Mouse (Mus musculus): ENCODE data around the gene Heyl. TPM values are rescaled to one million over a fixed set of nuclear protein-coding genes. Genes with fewer than 3 reads are reported as not detected.

Gene Heyl
- 10 to 100 TPM; 11.8 to 18.1 TPM for total RNA-seq (2021)
- long read RNA-seq, experiment 1, full-length matches to known transcripts, result 11 of 17 reads
- long read RNA-seq, experiment 1, partial matches to known transcripts, result 0 of 17 reads
- long read RNA-seq, experiment 1, other reads (novel, unspliced or antisense), result 6 of 17 reads
- long read RNA-seq, experiment 2, full-length matches to known transcripts, result 11 of 16 reads
- long read RNA-seq, experiment 2, partial matches to known transcripts, result 0 of 16 reads
- long read RNA-seq, experiment 2, other reads (novel, unspliced or antisense), result 5 of 16 reads

GRCm38 (mm10) chr4:123233492-123234084 lies at the start of gene Heyl:
Heyl (plus strand) TSS chr4:123233556.
- intact Hi-C loops (cut with DNase I; ENCODE audit: low total_unique reads), result no loop called here

GRCm38 (mm10) chr4:123184816-123185215 lies 48.5 kb upstream of the Heyl start:
- DNase-seq, result no peak
- intact Hi-C loops (cut with DNase I; ENCODE audit: low total_unique reads), result no loop called here

More at GRCm38 (mm10) chr4:123233492-123234084, at the start of gene Heyl:
- DNase-seq, result peak; percentile 74

DNA sequence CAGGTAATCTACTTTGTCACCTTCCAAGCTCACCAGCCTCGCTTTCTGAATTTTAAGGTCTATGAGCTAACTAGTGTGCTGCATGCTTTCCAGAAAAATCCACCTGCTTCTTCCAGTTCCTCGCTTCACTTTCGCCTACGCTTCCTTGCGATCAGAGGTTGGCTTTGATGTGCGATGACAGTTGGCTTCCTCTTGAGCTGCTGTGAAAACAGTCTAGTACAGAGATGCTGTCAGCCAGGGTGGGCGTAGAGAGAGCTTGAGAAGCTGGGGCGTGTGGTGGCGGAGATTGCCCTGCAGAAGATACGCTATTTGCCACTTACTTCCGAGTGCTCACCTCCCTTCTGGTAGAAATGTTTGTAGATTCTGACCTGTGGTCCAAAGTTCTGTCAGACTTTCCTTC lies 41.0 kb upstream of the Heyl start:
- intact Hi-C loops (cut with DNase I; ENCODE audit: low total_unique reads), result no loop called here
- DNase-seq, result no peak

GRCm38 (mm10) chr4:123193791-123194190 lies 39.6 kb upstream of the Heyl start:
- no peak for DNase-seq
- intact Hi-C loops (cut with DNase I; ENCODE audit: low total_unique reads), result no loop called here

DNA sequence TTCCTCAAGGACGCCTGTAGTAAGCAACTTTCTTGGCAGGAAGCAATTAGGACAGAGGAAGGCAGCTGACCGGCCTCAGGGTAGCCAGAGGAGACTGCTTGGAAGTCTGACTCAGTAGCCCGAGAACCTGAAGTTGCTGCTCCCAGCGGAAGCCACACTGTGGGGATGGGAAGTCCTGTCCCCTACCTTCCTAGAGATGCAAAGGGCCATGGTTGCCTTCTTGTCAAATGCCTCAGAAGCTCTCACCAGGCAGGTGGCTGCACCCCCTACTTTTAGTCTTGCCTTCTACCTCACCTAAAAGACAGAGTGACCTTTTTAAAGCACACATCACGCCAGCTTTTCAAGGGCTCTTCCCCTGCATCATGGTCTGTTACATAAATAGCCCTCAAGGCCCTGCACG lies 36.7 kb upstream of the Heyl start:
- DNase-seq, result no peak
- intact Hi-C loops (cut with DNase I; ENCODE audit: low total_unique reads), result no loop called here

- peak; percentile 72 for DNase-seq
- intact Hi-C loops (cut with DNase I; ENCODE audit: low total_unique reads), result loop anchor here (5.0 kb wide), 1 partner anchor 43 kb away; no protein-coding TSS in a partner anchor
Observed at GRCm38 (mm10) chr4:123200771-123201185, 32.6 kb upstream of the Heyl start.

GRCm38 (mm10) chr4:123201186-123202093 lies 31.9 kb upstream of the Heyl start, which contains the start of gene Nt5c1a:
Nt5c1a (plus strand) TSS chr4:123201504.
- intact Hi-C loops (cut with DNase I; ENCODE audit: low total_unique reads), result loop anchor here (5.0 kb wide), 1 partner anchor 44 kb away; no protein-coding TSS in a partner anchor
- peak; percentile 50 for DNase-seq

GRCm38 (mm10) chr4:123202094-123202420 lies 31.3 kb upstream of the Heyl start:
- intact Hi-C loops (cut with DNase I; ENCODE audit: low total_unique reads), result loop anchor here (5.0 kb wide), 1 partner anchor 45 kb away; no protein-coding TSS in a partner anchor
- DNase-seq, result no peak

- no peak for DNase-seq
- intact Hi-C loops (cut with DNase I; ENCODE audit: low total_unique reads), result no loop called here
Observed at GRCm38 (mm10) chr4:123207337-123207736, 26.0 kb upstream of the Heyl start.

DNA sequence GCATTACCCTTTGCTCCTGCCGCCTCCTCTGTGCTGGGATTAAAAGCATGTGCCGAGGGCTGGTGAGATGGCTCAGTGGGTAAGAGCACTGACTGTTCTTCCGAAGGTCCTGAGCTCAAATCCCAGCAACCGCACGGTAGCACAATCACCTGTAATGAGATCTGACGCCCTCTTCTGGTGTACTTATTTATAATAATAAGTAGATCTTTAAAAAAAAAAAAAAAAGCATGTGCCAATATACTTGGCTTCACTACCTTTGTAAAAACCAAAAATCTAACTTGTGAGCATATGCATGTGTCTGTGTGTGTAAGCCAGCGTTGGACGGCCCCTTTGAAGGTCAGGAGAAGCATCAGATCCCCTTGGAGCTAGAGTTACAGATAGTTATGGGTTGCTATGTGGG lies 22.4 kb upstream of the Heyl start:
- intact Hi-C loops (cut with DNase I; ENCODE audit: low total_unique reads), result no loop called here
- no peak for DNase-seq

DNA sequence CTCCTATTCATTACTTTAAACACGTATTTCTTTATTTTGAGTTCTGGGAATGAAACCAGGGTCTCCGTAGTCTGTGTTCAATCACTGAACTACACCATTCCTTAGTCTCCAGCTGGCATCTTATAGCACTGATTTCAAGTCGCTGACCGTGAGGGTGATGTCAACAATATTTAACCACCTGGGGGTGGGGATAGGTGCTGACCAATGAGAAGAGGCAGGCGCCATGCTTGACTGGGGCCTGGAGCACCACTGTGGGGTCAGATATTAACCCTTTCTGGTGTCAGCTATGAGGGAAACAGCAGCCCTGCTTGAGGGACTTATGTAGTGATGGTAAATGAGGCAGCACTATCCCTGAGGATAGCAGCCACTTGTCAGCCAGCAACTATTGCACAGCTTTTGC lies 21.9 kb upstream of the Heyl start:
- no peak for DNase-seq
- intact Hi-C loops (cut with DNase I; ENCODE audit: low total_unique reads), result no loop called here

DNA sequence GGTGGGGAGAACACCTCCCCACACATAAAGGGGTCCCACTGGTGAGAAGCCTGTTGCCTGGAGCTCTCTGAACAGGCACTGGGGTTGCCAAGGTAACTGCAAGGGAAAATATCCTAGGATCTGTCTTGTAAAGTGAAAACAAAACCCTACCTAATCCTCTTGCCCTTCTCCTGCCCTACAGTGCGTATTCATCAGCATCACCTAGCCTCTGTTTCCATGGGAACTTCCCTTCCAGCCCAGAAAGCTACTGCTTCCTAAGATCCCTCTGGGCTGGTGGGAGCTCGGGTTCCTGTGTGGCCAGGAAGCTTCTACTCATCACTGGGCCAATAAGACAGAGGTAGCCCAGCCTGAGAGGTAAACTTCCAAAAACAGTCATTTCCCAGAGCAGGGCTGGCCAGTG lies 21.0 kb upstream of the Heyl start:
- intact Hi-C loops (cut with DNase I; ENCODE audit: low total_unique reads), result no loop called here
- no peak for DNase-seq

- DNase-seq, result no peak
- intact Hi-C loops (cut with DNase I; ENCODE audit: low total_unique reads), result no loop called here
Observed at GRCm38 (mm10) chr4:123213975-123214374, 19.4 kb upstream of the Heyl start.

DNA sequence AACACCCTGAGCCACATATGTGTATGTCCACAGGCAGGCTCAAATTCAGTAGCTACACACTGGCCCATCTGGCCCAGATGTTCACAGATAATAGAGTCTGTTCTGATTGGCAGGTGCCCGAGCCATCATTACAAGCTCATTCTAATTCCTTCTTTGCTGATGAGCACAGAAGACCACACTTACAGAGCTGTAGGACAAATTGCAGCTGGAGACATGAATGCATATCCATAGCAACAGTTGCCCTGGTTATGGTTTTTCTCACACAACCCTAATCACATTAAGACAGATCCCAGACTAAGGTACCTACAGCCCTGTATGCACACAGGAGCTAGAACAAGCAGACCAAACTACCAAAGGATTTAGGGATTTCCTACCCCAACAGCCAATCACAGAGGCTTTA lies 18.0 kb upstream of the Heyl start:
- DNase-seq, result no peak
- intact Hi-C loops (cut with DNase I; ENCODE audit: low total_unique reads), result no loop called here

DNA sequence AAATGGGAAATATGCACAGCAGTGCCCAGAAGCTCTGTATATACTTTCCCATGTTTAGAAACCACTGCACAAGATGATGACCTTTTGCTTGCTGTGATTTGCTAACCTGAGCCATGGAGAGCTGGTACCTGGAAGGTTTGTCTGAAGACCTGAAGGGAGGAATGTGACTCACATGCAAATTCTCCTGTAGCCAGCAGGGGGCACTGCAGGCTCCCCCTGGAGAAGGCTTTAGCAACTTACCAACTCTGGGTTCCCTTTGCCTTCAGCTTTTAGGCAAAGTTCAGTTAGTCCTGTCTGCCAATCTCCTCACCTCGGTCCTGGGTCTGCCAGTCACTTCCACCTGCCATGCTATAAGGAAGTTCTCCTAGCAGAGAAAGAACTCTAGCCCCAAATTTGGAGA lies 16.6 kb upstream of the Heyl start:
- peak; percentile 32 for DNase-seq

DNA sequence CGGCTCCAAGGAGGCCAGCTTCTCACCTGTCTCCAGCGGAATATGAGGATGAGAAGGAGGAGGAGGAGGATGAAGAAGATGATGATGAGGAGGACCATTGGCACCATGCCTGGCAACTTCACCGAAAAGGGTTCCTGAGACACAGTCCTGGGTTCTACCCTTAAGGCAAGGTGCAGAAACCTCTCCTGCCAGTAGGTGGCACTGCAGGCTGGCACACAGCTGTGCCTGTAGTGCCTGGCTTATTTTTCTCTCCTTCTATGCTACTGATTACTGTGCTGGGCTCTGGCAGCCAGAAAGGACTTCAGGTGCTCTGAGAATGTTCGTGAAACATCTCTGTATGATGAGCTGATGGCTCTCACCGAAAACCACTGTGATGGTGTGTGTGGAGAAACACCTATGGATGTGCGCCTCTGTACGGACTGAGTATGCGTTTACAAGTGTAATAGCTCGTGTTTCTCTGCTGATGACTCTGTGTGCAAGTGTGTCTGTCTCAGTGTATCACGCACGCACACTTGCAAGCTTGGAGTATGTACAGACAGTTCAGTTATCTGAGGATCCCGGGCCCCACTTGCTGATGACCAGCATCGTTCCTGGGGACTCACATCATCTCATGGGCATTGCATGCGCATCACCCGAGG lies 13.5 kb upstream of the Heyl start:
- intact Hi-C loops (cut with DNase I; ENCODE audit: low total_unique reads), result loop anchor here (2.0 kb wide), 1 partner anchor 33 kb away; no protein-coding TSS in a partner anchor
- DNase-seq, result peak; percentile 69

More for the DNA sequence above, 16.6 kb upstream of the Heyl start:
- intact Hi-C loops (cut with DNase I; ENCODE audit: low total_unique reads), result no loop called here

DNA sequence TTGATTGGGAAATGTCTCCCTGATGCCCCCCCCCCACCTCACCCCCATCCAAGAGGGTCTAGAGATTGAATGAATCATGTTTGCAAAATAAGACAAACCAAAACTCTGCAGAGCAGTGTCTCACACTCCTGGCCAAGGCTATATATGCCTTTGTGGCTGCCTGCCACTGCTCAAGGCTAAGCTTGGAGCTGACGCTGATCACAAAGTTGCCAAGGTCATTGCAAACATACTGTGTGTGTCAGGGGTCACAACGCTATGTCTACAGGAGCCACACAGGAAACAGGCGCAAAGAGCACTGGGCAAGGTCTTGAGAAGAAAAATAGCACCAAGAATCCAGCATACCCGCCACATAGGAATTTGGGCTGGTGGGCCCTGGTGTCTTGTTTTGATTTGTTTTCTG lies 12.7 kb upstream of the Heyl start:
- intact Hi-C loops (cut with DNase I; ENCODE audit: low total_unique reads), result no loop called here
- no peak for DNase-seq

DNA sequence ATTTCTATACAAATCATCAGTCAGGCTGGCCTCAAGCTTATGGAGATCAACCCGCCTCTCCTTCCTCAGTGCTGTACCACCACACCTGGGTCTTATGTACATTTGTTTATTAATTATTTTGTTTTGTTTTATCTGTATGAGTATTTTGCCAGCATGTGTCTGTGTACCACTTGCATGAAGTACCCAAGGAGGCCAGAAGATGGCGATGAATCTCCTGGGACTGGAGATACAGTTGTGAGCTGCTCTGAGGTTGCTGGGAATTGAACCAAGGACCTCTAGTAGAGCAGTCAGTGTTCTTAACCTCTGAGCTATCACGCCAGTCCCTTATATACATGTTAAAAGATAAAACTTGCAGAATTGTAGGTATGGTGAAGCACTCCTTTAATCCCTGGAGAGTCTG lies 10.0 kb upstream of the Heyl start:
- no peak for DNase-seq
- intact Hi-C loops (cut with DNase I; ENCODE audit: low total_unique reads), result no loop called here

- peak; percentile 68 for DNase-seq
- intact Hi-C loops (cut with DNase I; ENCODE audit: low total_unique reads), result no loop called here
Observed at GRCm38 (mm10) chr4:123225718-123226403, 7.5 kb upstream of the Heyl start.

All from gastrocnemius, postnatal 14 days (tissue).